Mouse (Mus musculus) liver, embryonic 14.5 days (tissue): ENCODE results near the gene Zdhhc22.

ENCODE experiments used
- CTCF ChIP-seq: IDR thresholded peaks from 2 replicates; pipeline ENCODE4 v1.5.1; 2016; ENCODE audit warnings: antibody characterized with exemption, low read depth, control low read depth
- EP300 ChIP-seq: IDR thresholded peaks from 2 replicates; pipeline ENCODE4 v1.6.1; 2016; ENCODE audit warnings: antibody characterized with exemption, low read depth

GRCm38 (mm10) chr12:87004596-87004995 lies 14.4 kb upstream of the Zdhhc22 start:
- TF ChIP-seq CTCF (no peak), EP300 (no peak)
